Mouse (Mus musculus): ENCODE measurements at regions not wholly inside any gene's neighbourhood (a gene's known extent, or its start where the extent isn't known, plus 50 kb on each side); places are given as distances from the start of the nearest gene placed in this dataset.

- DNase-seq (ENCODE audit: low spot score) (no peak), ATAC-seq (ENCODE audit: insufficient number of reproducible peaks, low FRiP score, low TSS enrichment, low read depth) (no peak)
- Histone ChIP-seq H3K4me2 (ENCODE audit: low read depth, severe bottlenecking) (no peak overlapping the region), H3K27ac (replicated peaks; ENCODE audit: low read depth, low read length) (no peak overlapping the region), H3K27me3 (ENCODE audit: control insufficient read depth, insufficient read depth, low read length) (no peaks in the 10 kb centered on the region), H3K4me1 (ENCODE audit: control insufficient read depth, insufficient read depth, low read length) (no peaks in the 10 kb centered on the region), H3K36me3 (ENCODE audit: control insufficient read depth, insufficient read depth, low read length) (no peaks in the 10 kb centered on the region), H3K9me3 (ENCODE audit: control insufficient read depth, low read length) (no peaks in the 10 kb centered on the region), H3K4me3 (ENCODE audit: low read depth, low read length) (no peak overlapping the region), H3K9ac (ENCODE audit: low read length) (no peak overlapping the region)
Observed at GRCm38 (mm10) chr12:49732351-49732750, 347.4 kb downstream of the Gm43517 start.

GRCm38 (mm10) chr12:49737100-49737499, 352.1 kb downstream of the Gm43517 start:
- Histone ChIP-seq H3K36me3 (ENCODE audit: control insufficient read depth, insufficient read depth, low read length) (no peaks in the 10 kb centered on the region), H3K27ac (replicated peaks; ENCODE audit: low read depth, low read length) (no peak overlapping the region), H3K4me3 (ENCODE audit: low read depth, low read length) (no peak overlapping the region), H3K9ac (ENCODE audit: low read length) (no peak overlapping the region), H3K9me3 (ENCODE audit: control insufficient read depth, low read length) (no peaks in the 10 kb centered on the region), H3K4me1 (ENCODE audit: control insufficient read depth, insufficient read depth, low read length) (no peaks in the 10 kb centered on the region), H3K27me3 (ENCODE audit: control insufficient read depth, insufficient read depth, low read length) (no peaks in the 10 kb centered on the region), H3K4me2 (ENCODE audit: low read depth, severe bottlenecking) (no peak overlapping the region)
- ATAC-seq (ENCODE audit: insufficient number of reproducible peaks, low FRiP score, low TSS enrichment, low read depth): no peak
- DNase-seq (ENCODE audit: low spot score): no peak
- 67% methylated on average over 4 of the region's 4 CpGs for WGBS

GRCm38 (mm10) chr12:49739960-49740740, 355.2 kb downstream of the Gm43517 start:
- Histone ChIP-seq H3K4me3 (ENCODE audit: low read depth, low read length) (no peak overlapping the region), H3K9ac (ENCODE audit: low read length) (no peak overlapping the region), H3K4me1 (ENCODE audit: control insufficient read depth, insufficient read depth, low read length) (no peaks in the 10 kb centered on the region), H3K27me3 (ENCODE audit: control insufficient read depth, insufficient read depth, low read length) (no peaks in the 10 kb centered on the region), H3K27ac (replicated peaks; ENCODE audit: low read depth, low read length) (no peak overlapping the region), H3K36me3 (ENCODE audit: control insufficient read depth, insufficient read depth, low read length) (no peaks in the 10 kb centered on the region), H3K9me3 (ENCODE audit: control insufficient read depth, low read length) (no peaks in the 10 kb centered on the region), H3K4me2 (ENCODE audit: low read depth, severe bottlenecking) (no peak overlapping the region)
- DNase-seq (ENCODE audit: low spot score) (no peak), ATAC-seq (ENCODE audit: insufficient number of reproducible peaks, low FRiP score, low TSS enrichment, low read depth) (no peak)
- 80% methylated on average over 12 of the region's 12 CpGs for WGBS

- Histone ChIP-seq H3K9ac (ENCODE audit: low read length) (no peak overlapping the region), H3K36me3 (ENCODE audit: control insufficient read depth, insufficient read depth, low read length) (no peaks in the 10 kb centered on the region), H3K4me2 (ENCODE audit: low read depth, severe bottlenecking) (no peak overlapping the region), H3K27me3 (ENCODE audit: control insufficient read depth, insufficient read depth, low read length) (no peaks in the 10 kb centered on the region), H3K4me3 (ENCODE audit: low read depth, low read length) (no peak overlapping the region), H3K4me1 (ENCODE audit: control insufficient read depth, insufficient read depth, low read length) (no peaks in the 10 kb centered on the region), H3K27ac (replicated peaks; ENCODE audit: low read depth, low read length) (no peak overlapping the region), H3K9me3 (ENCODE audit: control insufficient read depth, low read length) (no peaks in the 10 kb centered on the region)
- DNase-seq (ENCODE audit: low spot score) (no peak), ATAC-seq (ENCODE audit: insufficient number of reproducible peaks, low FRiP score, low TSS enrichment, low read depth) (no peak)
- WGBS: 92% methylated on average over 2 of the region's 2 CpGs
Observed at GRCm38 (mm10) chr12:49743402-49743801, 358.4 kb downstream of the Gm43517 start.

GRCm38 (mm10) chr12:49747081-49747480, 362.1 kb downstream of the Gm43517 start:
- Histone ChIP-seq H3K27me3 (ENCODE audit: control insufficient read depth, insufficient read depth, low read length) (no peaks in the 10 kb centered on the region), H3K36me3 (ENCODE audit: control insufficient read depth, insufficient read depth, low read length) (no peaks in the 10 kb centered on the region), H3K4me3 (ENCODE audit: low read depth, low read length) (no peak overlapping the region), H3K27ac (replicated peaks; ENCODE audit: low read depth, low read length) (no peak overlapping the region), H3K4me1 (ENCODE audit: control insufficient read depth, insufficient read depth, low read length) (no peaks in the 10 kb centered on the region), H3K4me2 (ENCODE audit: low read depth, severe bottlenecking) (no peak overlapping the region), H3K9ac (ENCODE audit: low read length) (no peak overlapping the region), H3K9me3 (ENCODE audit: control insufficient read depth, low read length) (no peaks in the 10 kb centered on the region)
- 88% methylated on average over 2 of the region's 2 CpGs for WGBS
- DNase-seq (ENCODE audit: low spot score) (no peak), ATAC-seq (ENCODE audit: insufficient number of reproducible peaks, low FRiP score, low TSS enrichment, low read depth) (no peak)

- Histone ChIP-seq H3K4me3 (ENCODE audit: low read depth, low read length) (no peak overlapping the region), H3K4me1 (ENCODE audit: control insufficient read depth, insufficient read depth, low read length) (no peaks in the 10 kb centered on the region), H3K9ac (ENCODE audit: low read length) (no peak overlapping the region), H3K36me3 (ENCODE audit: control insufficient read depth, insufficient read depth, low read length) (no peaks in the 10 kb centered on the region), H3K9me3 (ENCODE audit: control insufficient read depth, low read length) (no peaks in the 10 kb centered on the region), H3K27ac (replicated peaks; ENCODE audit: low read depth, low read length) (no peak overlapping the region), H3K27me3 (ENCODE audit: control insufficient read depth, insufficient read depth, low read length) (no peaks in the 10 kb centered on the region), H3K4me2 (ENCODE audit: low read depth, severe bottlenecking) (no peak overlapping the region)
- DNase-seq (ENCODE audit: low spot score) (no peak), ATAC-seq (ENCODE audit: insufficient number of reproducible peaks, low FRiP score, low TSS enrichment, low read depth) (no peak)
- 81% methylated on average over 4 of the region's 4 CpGs for WGBS
Observed at GRCm38 (mm10) chr12:49758391-49758790, 373.4 kb downstream of the Gm43517 start.

- Histone ChIP-seq H3K27me3 (ENCODE audit: control insufficient read depth, insufficient read depth, low read length) (no peaks in the 10 kb centered on the region), H3K9ac (ENCODE audit: low read length) (no peak overlapping the region), H3K4me3 (ENCODE audit: low read depth, low read length) (no peak overlapping the region), H3K9me3 (ENCODE audit: control insufficient read depth, low read length) (no peaks in the 10 kb centered on the region), H3K4me2 (ENCODE audit: low read depth, severe bottlenecking) (no peak overlapping the region), H3K4me1 (ENCODE audit: control insufficient read depth, insufficient read depth, low read length) (no peaks in the 10 kb centered on the region), H3K27ac (replicated peaks; ENCODE audit: low read depth, low read length) (no peak overlapping the region), H3K36me3 (ENCODE audit: control insufficient read depth, insufficient read depth, low read length) (no peaks in the 10 kb centered on the region)
- ATAC-seq (ENCODE audit: insufficient number of reproducible peaks, low FRiP score, low TSS enrichment, low read depth) (no peak), DNase-seq (ENCODE audit: low spot score) (no peak)
- 73% methylated on average over 2 of the region's 2 CpGs for WGBS
Observed at GRCm38 (mm10) chr12:49764541-49764940, 379.6 kb downstream of the Gm43517 start.

GRCm38 (mm10) chr12:49808341-49808740, 423.4 kb downstream of the Gm43517 start:
- DNase-seq (ENCODE audit: low spot score) (no peak), ATAC-seq (ENCODE audit: insufficient number of reproducible peaks, low FRiP score, low TSS enrichment, low read depth) (no peak)
- H3K9ac ChIP-seq (ENCODE audit: low read length): no peak overlapping the region
- H3K27ac ChIP-seq (replicated peaks; ENCODE audit: low read depth, low read length): no peak overlapping the region
- 98% methylated on average over 1 of the region's 1 CpGs for WGBS
- H3K4me3 ChIP-seq (ENCODE audit: low read depth, low read length): no peak overlapping the region
- no peaks in the 10 kb centered on the region for H3K27me3 ChIP-seq (ENCODE audit: control insufficient read depth, insufficient read depth, low read length)
- no peak overlapping the region for H3K4me2 ChIP-seq (ENCODE audit: low read depth, severe bottlenecking)
- H3K4me1 ChIP-seq (ENCODE audit: control insufficient read depth, insufficient read depth, low read length): no peaks in the 10 kb centered on the region
- no peaks in the 10 kb centered on the region for H3K9me3 ChIP-seq (ENCODE audit: control insufficient read depth, low read length)
- no peaks in the 10 kb centered on the region for H3K36me3 ChIP-seq (ENCODE audit: control insufficient read depth, insufficient read depth, low read length)

GRCm38 (mm10) chr12:49814653-49815052, 429.7 kb downstream of the Gm43517 start:
- Histone ChIP-seq H3K4me1 (ENCODE audit: control insufficient read depth, insufficient read depth, low read length) (no peaks in the 10 kb centered on the region), H3K4me2 (ENCODE audit: low read depth, severe bottlenecking) (no peak overlapping the region), H3K9me3 (ENCODE audit: control insufficient read depth, low read length) (no peaks in the 10 kb centered on the region), H3K4me3 (ENCODE audit: low read depth, low read length) (no peak overlapping the region), H3K27ac (replicated peaks; ENCODE audit: low read depth, low read length) (no peak overlapping the region), H3K36me3 (ENCODE audit: control insufficient read depth, insufficient read depth, low read length) (no peaks in the 10 kb centered on the region), H3K27me3 (ENCODE audit: control insufficient read depth, insufficient read depth, low read length) (no peaks in the 10 kb centered on the region), H3K9ac (ENCODE audit: low read length) (no peak overlapping the region)
- WGBS: 70% methylated on average over 3 of the region's 3 CpGs
- no peak for ATAC-seq (ENCODE audit: insufficient number of reproducible peaks, low FRiP score, low TSS enrichment, low read depth)
- no peak for DNase-seq (ENCODE audit: low spot score)
